Mouse (Mus musculus): ENCODE results near the gene Cmas. TPM values are rescaled to one million over a fixed set of nuclear protein-coding genes. Genes with fewer than 3 reads are reported as not detected.

The Cmas gene
- 67.2 and 72.8 TPM in 2 replicates for polyA plus RNA-seq (2015; fragmentation: Nextera tagmentation; extraction: Ambion mirVana)

- H3K9me3 ChIP-seq (ENCODE audit: low read length) = no peaks in the 10 kb centered on the region
- H3K36me3 ChIP-seq (ENCODE audit: insufficient read depth, low read length) = peaks cover 3% of the 10 kb centered on the region; the same call in 1 of the 2 replicates
- peaks cover 17% of the 10 kb centered on the region for H3K27me3 ChIP-seq (ENCODE audit: insufficient read depth, low read length)
- peak within 1 kb of the TSS; percentile 93 for H3K9ac ChIP-seq (replicated peaks; ENCODE audit: low read length)
- H3K27ac ChIP-seq (ENCODE audit: low read length) = peak within 1 kb of the TSS; percentile 75
- peaks cover 13% of the 10 kb centered on the region for H3K4me1 ChIP-seq (ENCODE audit: insufficient read depth, low read length)
- under 1% methylated on average over 63 of the region's 68 CpGs for WGBS
- peak; percentile 98 for ATAC-seq (ENCODE audit: low FRiP score, low TSS enrichment)
- H3K4me3 ChIP-seq (ENCODE audit: low read length) = peak within 1 kb of the TSS; percentile 94
- peak within 1 kb of the TSS; percentile 74 for H3K4me2 ChIP-seq (replicated peaks; ENCODE audit: low read depth, low read length)
These were observed at the start of gene Cmas for GRCm38 (mm10) chr6:142756507-142757333. Cmas (plus strand) TSS chr6:142756686.

GRCm38 (mm10) chr6:142706688-142707087, 49.8 kb upstream of the Cmas start:
- ATAC-seq (ENCODE audit: low FRiP score, low TSS enrichment) = no peak
- WGBS = 74% methylated on average over 3 of the region's 3 CpGs
- H3K27ac ChIP-seq (ENCODE audit: low read length) = no peak overlapping the region
- no peak overlapping the region for H3K4me3 ChIP-seq (ENCODE audit: low read length)
- no peaks in the 10 kb centered on the region for H3K9me3 ChIP-seq (ENCODE audit: low read length)
- H3K36me3 ChIP-seq (ENCODE audit: insufficient read depth, low read length) = no peaks in the 10 kb centered on the region
- no peak overlapping the region for H3K9ac ChIP-seq (replicated peaks; ENCODE audit: low read length)
- peaks cover 16% of the 10 kb centered on the region for H3K4me1 ChIP-seq (ENCODE audit: insufficient read depth, low read length)
- H3K27me3 ChIP-seq (ENCODE audit: insufficient read depth, low read length) = no peaks in the 10 kb centered on the region
- no peak overlapping the region for H3K4me2 ChIP-seq (replicated peaks; ENCODE audit: low read depth, low read length)

- Histone ChIP-seq H3K4me1 (ENCODE audit: insufficient read depth, low read length) (peaks cover 12% of the 10 kb centered on the region), H3K4me2 (replicated peaks; ENCODE audit: low read depth, low read length) (no peak overlapping the region), H3K27ac (ENCODE audit: low read length) (no peak overlapping the region; the same call in 1 of the 2 replicates), H3K27me3 (ENCODE audit: insufficient read depth, low read length) (no peaks in the 10 kb centered on the region), H3K9ac (replicated peaks; ENCODE audit: low read length) (no peak overlapping the region), H3K36me3 (ENCODE audit: insufficient read depth, low read length) (no peaks in the 10 kb centered on the region), H3K4me3 (ENCODE audit: low read length) (no peak overlapping the region), H3K9me3 (ENCODE audit: low read length) (no peaks in the 10 kb centered on the region)
- WGBS = 70% methylated on average over 6 of the region's 6 CpGs
- ATAC-seq (ENCODE audit: low FRiP score, low TSS enrichment) = no peak
These were observed 48.1 kb upstream of the Cmas start for GRCm38 (mm10) chr6:142708369-142708768.

GRCm38 (mm10) chr6:142710690-142711089, 45.8 kb upstream of the Cmas start:
- Histone ChIP-seq H3K4me2 (replicated peaks; ENCODE audit: low read depth, low read length) (no peak overlapping the region), H3K27me3 (ENCODE audit: insufficient read depth, low read length) (no peaks in the 10 kb centered on the region), H3K27ac (ENCODE audit: low read length) (peak overlapping the region; percentile 71), H3K9me3 (ENCODE audit: low read length) (no peaks in the 10 kb centered on the region), H3K4me1 (ENCODE audit: insufficient read depth, low read length) (peaks cover 12% of the 10 kb centered on the region), H3K36me3 (ENCODE audit: insufficient read depth, low read length) (no peaks in the 10 kb centered on the region), H3K4me3 (ENCODE audit: low read length) (no peak overlapping the region), H3K9ac (replicated peaks; ENCODE audit: low read length) (no peak overlapping the region)
- ATAC-seq (ENCODE audit: low FRiP score, low TSS enrichment) = peak; percentile 58
- 62% methylated on average over 6 of the region's 6 CpGs for WGBS

GRCm38 (mm10) chr6:142711106-142711505, 45.4 kb upstream of the Cmas start:
- Histone ChIP-seq H3K27ac (ENCODE audit: low read length) (peak overlapping the region; percentile 81), H3K36me3 (ENCODE audit: insufficient read depth, low read length) (no peaks in the 10 kb centered on the region), H3K9me3 (ENCODE audit: low read length) (no peaks in the 10 kb centered on the region), H3K27me3 (ENCODE audit: insufficient read depth, low read length) (no peaks in the 10 kb centered on the region), H3K4me3 (ENCODE audit: low read length) (no peak overlapping the region), H3K9ac (replicated peaks; ENCODE audit: low read length) (no peak overlapping the region), H3K4me1 (ENCODE audit: insufficient read depth, low read length) (peaks cover 12% of the 10 kb centered on the region), H3K4me2 (replicated peaks; ENCODE audit: low read depth, low read length) (0 out of 2 replicates have a peak overlapping the region, but pooled peaks have one; percentile 23)
- 0 out of 2 replicates have a peak, but pooled peaks have one; percentile 14 for ATAC-seq (ENCODE audit: low FRiP score, low TSS enrichment)
- 41% methylated on average over 4 of the region's 4 CpGs for WGBS

- Histone ChIP-seq H3K4me1 (ENCODE audit: insufficient read depth, low read length) (peaks cover 12% of the 10 kb centered on the region), H3K9me3 (ENCODE audit: low read length) (no peaks in the 10 kb centered on the region), H3K36me3 (ENCODE audit: insufficient read depth, low read length) (no peaks in the 10 kb centered on the region), H3K27ac (ENCODE audit: low read length) (0 out of 2 replicates have a peak overlapping the region, but pooled peaks have one; percentile 37), H3K27me3 (ENCODE audit: insufficient read depth, low read length) (no peaks in the 10 kb centered on the region), H3K9ac (replicated peaks; ENCODE audit: low read length) (no peak overlapping the region), H3K4me2 (replicated peaks; ENCODE audit: low read depth, low read length) (no peak overlapping the region), H3K4me3 (ENCODE audit: low read length) (no peak overlapping the region)
- no peak for ATAC-seq (ENCODE audit: low FRiP score, low TSS enrichment)
- WGBS = 68% methylated on average over 8 of the region's 8 CpGs
These were observed 41.5 kb upstream of the Cmas start for GRCm38 (mm10) chr6:142715026-142715425.

GRCm38 (mm10) chr6:142717186-142717585, 39.3 kb upstream of the Cmas start:
- H3K27ac ChIP-seq (ENCODE audit: low read length) = no peak overlapping the region

GRCm38 (mm10) chr6:142718167-142718566, 38.3 kb upstream of the Cmas start:
- Histone ChIP-seq H3K4me3 (ENCODE audit: low read length) (no peak overlapping the region), H3K9ac (replicated peaks; ENCODE audit: low read length) (no peak overlapping the region), H3K4me1 (ENCODE audit: insufficient read depth, low read length) (no peaks in the 10 kb centered on the region), H3K27me3 (ENCODE audit: insufficient read depth, low read length) (no peaks in the 10 kb centered on the region), H3K4me2 (replicated peaks; ENCODE audit: low read depth, low read length) (no peak overlapping the region), H3K9me3 (ENCODE audit: low read length) (0 out of 2 replicates have a peak, but pooled peaks cover 3% of the 10 kb centered on the region), H3K27ac (ENCODE audit: low read length) (no peak overlapping the region), H3K36me3 (ENCODE audit: insufficient read depth, low read length) (no peaks in the 10 kb centered on the region)
- ATAC-seq (ENCODE audit: low FRiP score, low TSS enrichment) = no peak
- WGBS = 67% methylated on average over 7 of the region's 7 CpGs

More at GRCm38 (mm10) chr6:142717186-142717585, 39.3 kb upstream of the Cmas start:
- WGBS = 52% methylated on average over 4 of the region's 4 CpGs
- Histone ChIP-seq H3K27me3 (ENCODE audit: insufficient read depth, low read length) (no peaks in the 10 kb centered on the region), H3K9ac (replicated peaks; ENCODE audit: low read length) (no peak overlapping the region), H3K36me3 (ENCODE audit: insufficient read depth, low read length) (no peaks in the 10 kb centered on the region), H3K4me2 (replicated peaks; ENCODE audit: low read depth, low read length) (no peak overlapping the region), H3K9me3 (ENCODE audit: low read length) (no peaks in the 10 kb centered on the region), H3K4me1 (ENCODE audit: insufficient read depth, low read length) (0 out of 2 replicates have a peak, but pooled peaks cover 2% of the 10 kb centered on the region), H3K4me3 (ENCODE audit: low read length) (no peak overlapping the region)
- no peak for ATAC-seq (ENCODE audit: low FRiP score, low TSS enrichment)

- no peaks in the 10 kb centered on the region for H3K36me3 ChIP-seq (ENCODE audit: insufficient read depth, low read length)
- no peak overlapping the region for H3K4me3 ChIP-seq (ENCODE audit: low read length)
- WGBS = 65% methylated on average over 6 of the region's 6 CpGs
- H3K9ac ChIP-seq (replicated peaks; ENCODE audit: low read length) = no peak overlapping the region
- no peak overlapping the region for H3K27ac ChIP-seq (ENCODE audit: low read length)
- no peak for ATAC-seq (ENCODE audit: low FRiP score, low TSS enrichment)
- no peak overlapping the region for H3K4me2 ChIP-seq (replicated peaks; ENCODE audit: low read depth, low read length)
- 0 out of 2 replicates have a peak, but pooled peaks cover 3% of the 10 kb centered on the region for H3K9me3 ChIP-seq (ENCODE audit: low read length)
- no peaks in the 10 kb centered on the region for H3K27me3 ChIP-seq (ENCODE audit: insufficient read depth, low read length)
- no peaks in the 10 kb centered on the region for H3K4me1 ChIP-seq (ENCODE audit: insufficient read depth, low read length)
These were observed 35.8 kb upstream of the Cmas start for GRCm38 (mm10) chr6:142720641-142721040.

- WGBS = 81% methylated on average over 8 of the region's 8 CpGs
- Histone ChIP-seq H3K4me3 (ENCODE audit: low read length) (no peak overlapping the region), H3K27me3 (ENCODE audit: insufficient read depth, low read length) (no peaks in the 10 kb centered on the region), H3K27ac (ENCODE audit: low read length) (no peak overlapping the region), H3K36me3 (ENCODE audit: insufficient read depth, low read length) (no peaks in the 10 kb centered on the region), H3K4me1 (ENCODE audit: insufficient read depth, low read length) (no peaks in the 10 kb centered on the region), H3K9ac (replicated peaks; ENCODE audit: low read length) (no peak overlapping the region), H3K9me3 (ENCODE audit: low read length) (0 out of 2 replicates have a peak, but pooled peaks cover 3% of the 10 kb centered on the region), H3K4me2 (replicated peaks; ENCODE audit: low read depth, low read length) (no peak overlapping the region)
- ATAC-seq (ENCODE audit: low FRiP score, low TSS enrichment) = no peak
These were observed 34.8 kb upstream of the Cmas start for GRCm38 (mm10) chr6:142721731-142722130.

Data from kidney, embryonic 16.5 days (tissue).